21 mouse cellular contexts compared by ENCODE assay signal in genomic region chr3:85619751-85620150, GRCm38 (mm10). TPM values are rescaled to one million over a fixed set of nuclear protein-coding genes. Genes with fewer than 3 reads are reported as not detected.
DNase-seq lines count a peak whose midpoint lies in the region; ATAC-seq and TF ChIP-seq lines count a peak whose summit lies in the region.
"Had no signal": no experiment of that assay in that cellular context is flagged by ENCODE, and none has a peak within 500 bp of the region (broad histone marks: within the 10 kb centered on the region; RNA-seq: fewer than 3 reads in every experiment).

No protein-coding gene starts in this region.

- H3K27ac ChIP-seq in left cerebral cortex, adult 2 months = peak overlapping the region; percentile 70
- no peak overlapping the region for H3K27ac ChIP-seq in forebrain, embryonic 12.5 days
- H3K27ac ChIP-seq: embryonic facial prominence, embryonic 10.5 days; embryonic facial prominence, embryonic 12.5 days; forebrain, embryonic 10.5 days; forebrain, embryonic 13.5 days; forebrain, embryonic 15.5 days had no signal

- no peak overlapping the region for H3K9ac ChIP-seq in forebrain, embryonic 12.5 days
- H3K9ac ChIP-seq: embryonic facial prominence, embryonic 12.5 days; forebrain, embryonic 13.5 days; forebrain, embryonic 15.5 days; forebrain, postnatal 0 days had no signal

- peak; percentile 88 for ATAC-seq in frontal cortex, adult (ENCODE audit: low TSS enrichment)
- ATAC-seq in forebrain, embryonic 12.5 days (ENCODE audit: low FRiP score) = no peak
- ATAC-seq: forebrain, embryonic 13.5 days; forebrain, embryonic 15.5 days; forebrain, postnatal 0 days had no signal

- no peaks in the 10 kb centered on the region for H3K9me3 ChIP-seq in forebrain, embryonic 12.5 days
- H3K9me3 ChIP-seq: embryonic facial prominence, embryonic 10.5 days; embryonic facial prominence, embryonic 12.5 days; forebrain, embryonic 10.5 days; forebrain, embryonic 13.5 days; forebrain, embryonic 15.5 days had no signal

- peaks cover 6% of the 10 kb centered on the region for H3K36me3 ChIP-seq in forebrain, embryonic 12.5 days (replicated peaks)

- DNase-seq in frontal cortex, adult 2 months (ENCODE audit: extremely low spot score in 1 of 2, low spot score in 1 of 2) = no peak
- DNase-seq in left cerebral cortex, adult 2 months (ENCODE audit: extremely low spot score in 1 of 2, low spot score in 2 of 2) = no peak
- DNase-seq in left cerebral cortex, postnatal 10 days (ENCODE audit: extremely low spot score in 1 of 2, low spot score in 2 of 2) = no peak
- peak; percentile 46 for DNase-seq in NIH3T3 (ENCODE audit: low read depth)
- DNase-seq in cerebellum, adult 18-20 months = no peak
- DNase-seq: adrenal gland, adult 2 months; adrenal gland, postnatal 10 days; adrenal gland, postnatal 25 days; cerebellum, adult 11 months; cerebellum, adult 2 months; cerebellum, adult 9-10 months; cerebellum, postnatal 25 days; forebrain, postnatal 0 days had no signal

- H3K4me1 ChIP-seq in forebrain, embryonic 12.5 days = no peaks in the 10 kb centered on the region
- H3K4me1 ChIP-seq: embryonic facial prominence, embryonic 10.5 days; embryonic facial prominence, embryonic 12.5 days; forebrain, embryonic 10.5 days; forebrain, embryonic 13.5 days; forebrain, embryonic 15.5 days had no signal

- H3K4me3 ChIP-seq in left cerebral cortex, adult 2 months = no peak overlapping the region
- H3K4me3 ChIP-seq in forebrain, embryonic 12.5 days (replicated peaks) = no peak overlapping the region
- H3K4me3 ChIP-seq: embryonic facial prominence, embryonic 10.5 days; embryonic facial prominence, embryonic 12.5 days; erythroblast, embryonic 14.5 days; forebrain, embryonic 10.5 days; forebrain, embryonic 13.5 days; forebrain, embryonic 15.5 days had no signal

- intact Hi-C loops in left cerebral cortex, adult 2 months (cut with DNase I) = no loop called here
- intact Hi-C loops in left cerebral cortex, postnatal 10 days (cut with DNase I) = no loop called here

- 97% methylated on average over 1 of the region's 1 CpGs for WGBS in forebrain, embryonic 12.5 days

- no peak overlapping the region for H3K4me2 ChIP-seq in forebrain, embryonic 12.5 days
- H3K4me2 ChIP-seq: embryonic facial prominence, embryonic 12.5 days; forebrain, embryonic 13.5 days; forebrain, embryonic 15.5 days had no signal

- H3K27me3 ChIP-seq in forebrain, embryonic 12.5 days = no peaks in the 10 kb centered on the region
- H3K27me3 ChIP-seq: embryonic facial prominence, embryonic 12.5 days; forebrain, embryonic 13.5 days; forebrain, embryonic 15.5 days had no signal

- TF ChIP-seq CTCF in left cerebral cortex, adult 2 months (IDR thresholded peaks at IDR 0.05) = no peak

RNA-seq across cellular contexts. Expression of gene Gatb, which starts 45.8 kb away (rescaled TPM):
- polyA plus RNA-seq in frontal cortex, adult 2 months (2012; rRNA removed) = 14.6 and 16.6 TPM in 2 replicates
- 10 to 100 TPM; 20.4 to 20.6 TPM for total RNA-seq in left cerebral cortex, adult 2 months (2021)
- 10 to 100 TPM; 18.3 to 21.6 TPM for total RNA-seq in left cerebral cortex, postnatal 10 days (2021)
- polyA plus RNA-seq in forebrain, embryonic 12.5 days (2016; fragmentation: Nextera tagmentation; extraction: Ambion mirVana) = 20.3 and 25.3 TPM in 2 replicates
